Mouse (Mus musculus) mesoderm, embryonic 11.5 days (tissue): Measurements from ENCODE around the gene Krtdap.

Source experiments
- DNase-seq: peaks from one replicate; pipeline ENCODE4 v3.0.0-alpha.2; 2012; ENCODE audit warnings: low read depth, low spot score

Gene Krtdap

GRCm38 (mm10) chr7:30837277-30837676 lies 49.6 kb downstream of the Krtdap start:
- DNase-seq: no peak

GRCm38 (mm10) chr7:30840306-30840705 lies 52.6 kb downstream of the Krtdap start:
- DNase-seq: no peak
